Mouse (Mus musculus) heart, postnatal 0 days (tissue): ENCODE data around the gene Gys1.

Experiments
- CTCF ChIP-seq: IDR thresholded peaks from 2 replicates; pipeline ENCODE4 v1.5.1; 2016; ENCODE audit warnings: antibody characterized with exemption, control low read depth, low read depth
- EP300 ChIP-seq: IDR thresholded peaks from 2 replicates; pipeline ENCODE4 v1.6.1; 2016; ENCODE audit warnings: antibody characterized with exemption, low read depth

DNA sequence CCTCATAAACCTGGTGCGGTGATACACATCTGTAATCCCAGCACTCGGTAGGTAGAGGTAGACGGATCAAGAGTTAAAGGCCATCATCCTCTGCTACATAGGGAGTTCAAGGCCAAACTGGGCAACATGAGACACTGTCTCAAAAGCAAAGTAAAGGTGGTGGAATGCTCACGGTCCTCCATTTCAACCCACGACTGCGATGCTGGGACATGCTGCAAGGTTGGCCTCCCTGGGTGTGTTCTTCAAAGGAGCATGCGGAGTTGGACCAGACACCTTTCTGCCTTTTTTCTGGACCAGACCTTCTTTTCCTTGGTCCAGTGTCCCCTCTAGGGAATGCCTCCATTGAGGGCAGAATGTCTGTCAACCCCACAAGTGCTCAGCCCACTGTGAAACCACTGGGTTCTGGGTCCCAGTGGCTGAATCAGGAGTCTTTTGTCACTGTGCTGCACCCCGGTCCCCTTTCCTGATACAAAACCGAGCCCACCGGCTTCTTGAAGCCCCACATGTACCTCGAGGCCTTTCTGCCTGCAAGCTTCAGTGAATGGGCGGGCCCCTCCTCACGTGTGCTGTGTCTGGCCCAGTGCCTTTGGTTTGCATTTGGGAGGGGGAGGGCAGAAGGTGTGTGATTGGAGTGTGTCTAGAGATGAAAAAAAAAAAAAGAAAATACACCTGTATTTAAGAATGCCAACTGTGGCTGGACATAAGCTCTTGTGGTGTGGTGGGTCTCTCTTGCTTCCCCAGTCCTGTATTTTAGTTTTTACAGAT lies 21.5 kb downstream of the Gys1 start:
- TF ChIP-seq CTCF (no peak), EP300 (no peak)
